Mouse (Mus musculus): ENCODE data around the gene Gm10964. TPM values are rescaled to one million over a fixed set of nuclear protein-coding genes. Genes with fewer than 3 reads are reported as not detected.

The Gm10964 gene
- polyA plus RNA-seq, 2 experiments = not detected

DNA sequence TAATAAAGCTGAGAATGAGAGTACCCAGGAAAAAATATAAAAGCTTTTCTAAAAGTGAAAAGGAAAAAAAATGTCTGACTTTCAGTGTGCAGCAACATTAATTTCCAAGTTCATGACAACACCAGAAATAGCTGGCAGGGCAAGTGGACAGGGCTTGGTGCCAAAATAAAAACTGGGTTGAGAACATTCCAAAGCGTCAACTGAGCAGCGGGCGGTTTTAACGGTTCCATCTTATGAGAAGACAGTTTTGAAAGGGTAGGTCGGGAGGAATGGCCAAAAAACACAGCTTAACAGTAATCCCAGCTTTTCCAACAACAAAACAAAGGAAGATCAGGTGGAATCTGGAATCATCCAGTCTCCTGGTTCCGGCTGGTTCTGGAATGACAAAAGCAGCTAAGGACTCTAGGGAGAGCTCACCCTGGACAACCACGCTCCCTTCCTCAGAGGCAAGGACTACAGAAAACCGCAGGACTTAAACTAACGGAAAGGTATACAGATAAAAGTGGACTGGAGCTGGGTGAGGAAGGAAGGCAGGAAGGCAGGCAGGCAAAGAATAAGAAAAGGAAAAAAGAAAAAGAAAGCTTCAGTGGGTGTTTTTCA is 32.5 kb downstream of the Gm10964 start:
- Histone ChIP-seq H3K9ac (ENCODE audit: low read depth, low read length, severe bottlenecking) (no peak overlapping the region), H3K36me3 (ENCODE audit: control insufficient read depth, insufficient read depth, low read length) (peaks cover 27% of the 10 kb centered on the region), H3K9me3 (ENCODE audit: control insufficient read depth, low read length) (no peaks in the 10 kb centered on the region), H3K27me3 (ENCODE audit: control insufficient read depth, insufficient read depth, low read length) (no peaks in the 10 kb centered on the region), H3K4me2 (replicated peaks; ENCODE audit: low read depth, low read length, severe bottlenecking) (0 out of 2 replicates have a peak overlapping the region, but pooled peaks have one; percentile 10), H3K4me3 (replicated peaks; ENCODE audit: low read length) (no peak overlapping the region), H3K27ac (replicated peaks; ENCODE audit: low read depth, low read length) (no peak overlapping the region), H3K4me1 (ENCODE audit: control insufficient read depth, insufficient read depth, low read length) (peaks cover 9% of the 10 kb centered on the region)
- TF ChIP-seq POLR2A (IDR thresholded peaks at IDR 0.05; ENCODE audit: borderline replicate concordance, extremely low read depth, insufficient read depth, insufficient read length) = no peak
- 64% methylated on average over 9 of the region's 9 CpGs for WGBS
- DNase-seq (ENCODE audit: low spot score) = peak; percentile 76
- no peak for ATAC-seq (ENCODE audit: low FRiP score, low read depth)

- H3K9me3 ChIP-seq (ENCODE audit: control insufficient read depth, low read length) = no peaks in the 10 kb centered on the region
- DNase-seq (ENCODE audit: low spot score) (no peak), ATAC-seq (ENCODE audit: low FRiP score, low read depth) (no peak)
- 89% methylated on average over 4 of the region's 4 CpGs for WGBS
- H3K4me3 ChIP-seq (replicated peaks; ENCODE audit: low read length) = no peak overlapping the region
- H3K4me1 ChIP-seq (ENCODE audit: control insufficient read depth, insufficient read depth, low read length) = peaks cover 9% of the 10 kb centered on the region
- H3K9ac ChIP-seq (ENCODE audit: low read depth, low read length, severe bottlenecking) = no peak overlapping the region
- H3K27me3 ChIP-seq (ENCODE audit: control insufficient read depth, insufficient read depth, low read length) = no peaks in the 10 kb centered on the region
- no peak overlapping the region for H3K27ac ChIP-seq (replicated peaks; ENCODE audit: low read depth, low read length)
- TF ChIP-seq POLR2A (IDR thresholded peaks at IDR 0.05; ENCODE audit: borderline replicate concordance, extremely low read depth, insufficient read depth, insufficient read length) = no peak
- peaks cover 34% of the 10 kb centered on the region for H3K36me3 ChIP-seq (ENCODE audit: control insufficient read depth, insufficient read depth, low read length)
- H3K4me2 ChIP-seq (replicated peaks; ENCODE audit: low read depth, low read length, severe bottlenecking) = no peak overlapping the region
These were observed 33.7 kb downstream of the Gm10964 start for GRCm38 (mm10) chr3:103772846-103773245.

GRCm38 (mm10) chr3:103773508-103773907 is 34.3 kb downstream of the Gm10964 start:
- no peak overlapping the region for H3K4me3 ChIP-seq (replicated peaks; ENCODE audit: low read length)
- H3K27me3 ChIP-seq (ENCODE audit: control insufficient read depth, insufficient read depth, low read length) = no peaks in the 10 kb centered on the region
- peaks cover 9% of the 10 kb centered on the region for H3K4me1 ChIP-seq (ENCODE audit: control insufficient read depth, insufficient read depth, low read length)
- TF ChIP-seq POLR2A (IDR thresholded peaks at IDR 0.05; ENCODE audit: borderline replicate concordance, extremely low read depth, insufficient read depth, insufficient read length) = no peak
- H3K36me3 ChIP-seq (ENCODE audit: control insufficient read depth, insufficient read depth, low read length) = peaks cover 30% of the 10 kb centered on the region
- H3K4me2 ChIP-seq (replicated peaks; ENCODE audit: low read depth, low read length, severe bottlenecking) = no peak overlapping the region
- ATAC-seq (ENCODE audit: low FRiP score, low read depth) = no peak
- H3K27ac ChIP-seq (replicated peaks; ENCODE audit: low read depth, low read length) = no peak overlapping the region
- no peaks in the 10 kb centered on the region for H3K9me3 ChIP-seq (ENCODE audit: control insufficient read depth, low read length)
- WGBS = 76% methylated on average over 3 of the region's 3 CpGs
- no peak for DNase-seq (ENCODE audit: low spot score)
- H3K9ac ChIP-seq (ENCODE audit: low read depth, low read length, severe bottlenecking) = no peak overlapping the region

- H3K4me3 ChIP-seq (replicated peaks; ENCODE audit: low read length) = no peak overlapping the region
- ATAC-seq (ENCODE audit: low FRiP score, low read depth) = no peak
- TF ChIP-seq POLR2A (IDR thresholded peaks at IDR 0.05; ENCODE audit: borderline replicate concordance, extremely low read depth, insufficient read depth, insufficient read length) = no peak
- H3K9me3 ChIP-seq (ENCODE audit: control insufficient read depth, low read length) = no peaks in the 10 kb centered on the region
- no peak for DNase-seq (ENCODE audit: low spot score)
- peaks cover 9% of the 10 kb centered on the region for H3K4me1 ChIP-seq (ENCODE audit: control insufficient read depth, insufficient read depth, low read length)
- no peak overlapping the region for H3K4me2 ChIP-seq (replicated peaks; ENCODE audit: low read depth, low read length, severe bottlenecking)
- no peak overlapping the region for H3K9ac ChIP-seq (ENCODE audit: low read depth, low read length, severe bottlenecking)
- H3K27ac ChIP-seq (replicated peaks; ENCODE audit: low read depth, low read length) = no peak overlapping the region
- peaks cover 25% of the 10 kb centered on the region for H3K36me3 ChIP-seq (ENCODE audit: control insufficient read depth, insufficient read depth, low read length)
- no peaks in the 10 kb centered on the region for H3K27me3 ChIP-seq (ENCODE audit: control insufficient read depth, insufficient read depth, low read length)
- WGBS = 71% methylated on average over 15 of the region's 15 CpGs
These were observed 34.8 kb downstream of the Gm10964 start for GRCm38 (mm10) chr3:103774009-103774408.

- no peaks in the 10 kb centered on the region for H3K27me3 ChIP-seq (ENCODE audit: control insufficient read depth, insufficient read depth, low read length)
- H3K4me1 ChIP-seq (ENCODE audit: control insufficient read depth, insufficient read depth, low read length) = no peaks in the 10 kb centered on the region
- H3K4me3 ChIP-seq (replicated peaks; ENCODE audit: low read length) = no peak overlapping the region
- no peak for DNase-seq (ENCODE audit: low spot score)
- WGBS = 85% methylated on average over 11 of the region's 11 CpGs
- H3K9ac ChIP-seq (ENCODE audit: low read depth, low read length, severe bottlenecking) = no peak overlapping the region
- no peak overlapping the region for H3K4me2 ChIP-seq (replicated peaks; ENCODE audit: low read depth, low read length, severe bottlenecking)
- no peak for ATAC-seq (ENCODE audit: low FRiP score, low read depth)
- no peak for TF ChIP-seq POLR2A (IDR thresholded peaks at IDR 0.05; ENCODE audit: borderline replicate concordance, extremely low read depth, insufficient read depth, insufficient read length)
- no peaks in the 10 kb centered on the region for H3K9me3 ChIP-seq (ENCODE audit: control insufficient read depth, low read length)
- H3K27ac ChIP-seq (replicated peaks; ENCODE audit: low read depth, low read length) = no peak overlapping the region
- peaks cover 12% of the 10 kb centered on the region for H3K36me3 ChIP-seq (ENCODE audit: control insufficient read depth, insufficient read depth, low read length)
These were observed 38.8 kb downstream of the Gm10964 start for GRCm38 (mm10) chr3:103777940-103778339.

Data from limb, embryonic 14.5 days (tissue).